Mouse (Mus musculus): ENCODE measurements around the gene Ppp2r5e.

Gene Ppp2r5e

GRCm38 (mm10) chr12:75537673-75538423, 58.2 kb downstream of the Ppp2r5e start:
- DNase-seq (ENCODE audit: low read depth, low spot score), result no peak

- DNase-seq (ENCODE audit: low read depth, low spot score), result no peak
Observed at GRCm38 (mm10) chr12:75537019-75537672, 58.9 kb downstream of the Ppp2r5e start.

DNA sequence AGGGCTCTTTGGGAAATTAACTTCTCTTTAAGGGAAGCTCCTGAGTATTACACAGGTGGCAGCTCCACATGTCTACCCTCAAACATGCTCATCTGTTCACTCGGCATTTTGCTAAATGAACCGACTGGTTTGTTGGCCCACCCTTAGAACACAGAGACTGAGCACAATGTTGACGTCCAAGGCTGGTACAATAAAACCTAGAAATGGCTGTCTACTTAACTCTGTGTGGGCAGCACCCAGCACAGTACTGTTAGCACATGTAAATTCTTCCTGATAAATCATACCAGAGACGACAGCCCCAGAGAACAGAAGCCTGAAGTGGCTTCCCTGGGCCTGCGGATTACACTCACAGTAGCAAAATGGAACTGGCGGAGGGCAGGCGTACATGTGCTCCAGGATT, 59.5 kb downstream of the Ppp2r5e start:
- DNase-seq (ENCODE audit: low read depth, low spot score), result peak; percentile 52

GRCm38 (mm10) chr12:75533145-75533544, 62.9 kb downstream of the Ppp2r5e start:
- DNase-seq (ENCODE audit: low read depth, low spot score), result no peak

DNA sequence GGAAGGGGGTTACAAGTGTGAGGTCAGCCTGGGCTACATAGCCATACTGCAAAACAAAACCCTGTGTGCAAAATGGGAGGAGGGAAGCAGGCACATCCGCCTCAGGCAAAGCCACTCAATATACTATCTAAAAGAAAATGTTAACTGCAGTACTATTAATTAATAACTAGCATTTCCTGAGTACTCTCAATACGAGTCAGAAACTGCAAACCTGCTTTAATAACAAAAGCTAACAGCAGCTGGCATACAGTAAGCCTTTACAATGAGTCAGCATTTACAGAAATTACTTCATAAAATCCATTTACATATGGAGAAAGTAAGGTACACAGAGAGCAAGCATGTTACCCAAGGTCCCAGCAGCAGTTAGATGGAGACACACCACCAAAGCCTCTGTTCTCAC, 64.2 kb downstream of the Ppp2r5e start:
- DNase-seq (ENCODE audit: low read depth, low spot score), result no peak

DNA sequence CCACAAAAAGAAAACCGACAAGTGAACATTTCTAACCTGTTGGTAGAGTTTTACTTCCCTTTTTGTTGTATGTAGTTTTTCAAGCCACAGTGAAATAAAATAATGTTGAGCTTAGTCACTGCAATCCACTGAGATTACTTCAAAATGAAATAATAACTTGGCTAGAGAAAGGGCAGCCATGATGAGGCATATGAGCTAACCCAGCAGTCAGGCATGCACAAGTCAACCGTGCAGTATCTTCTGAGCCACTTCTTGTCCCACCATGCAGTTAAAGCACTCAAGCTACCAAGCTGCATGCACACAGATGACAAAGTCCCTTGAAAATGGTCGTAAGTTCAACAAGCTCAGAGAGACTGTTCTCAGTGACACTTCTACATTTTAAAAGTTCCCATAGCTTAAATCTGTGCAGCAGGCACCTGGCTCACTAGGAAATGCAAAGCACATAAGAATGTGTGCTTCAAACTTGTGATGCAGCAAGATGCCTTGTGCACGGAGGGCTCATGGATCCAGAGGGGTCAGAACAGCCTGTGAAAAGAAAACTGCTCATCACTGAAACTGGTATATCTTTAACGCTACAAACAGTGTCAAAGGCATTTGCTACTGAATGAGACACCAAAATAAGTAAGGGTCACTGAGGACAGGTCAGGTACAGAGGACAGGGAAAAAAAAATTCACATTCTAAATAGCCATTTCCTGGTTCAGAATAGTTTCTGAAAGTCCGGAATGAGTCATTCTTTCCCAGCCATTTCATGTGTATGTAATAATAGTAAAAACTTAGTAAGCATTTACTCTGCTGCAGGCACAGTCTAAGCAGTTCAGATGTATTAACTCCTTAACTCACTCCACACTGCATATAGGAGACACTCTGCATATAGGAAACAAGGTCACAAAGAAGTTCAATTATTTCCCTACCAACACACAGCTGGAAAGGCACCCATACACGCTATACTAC, 66.9 kb downstream of the Ppp2r5e start:
- DNase-seq (ENCODE audit: low read depth, low spot score), result peak; percentile 40

DNA sequence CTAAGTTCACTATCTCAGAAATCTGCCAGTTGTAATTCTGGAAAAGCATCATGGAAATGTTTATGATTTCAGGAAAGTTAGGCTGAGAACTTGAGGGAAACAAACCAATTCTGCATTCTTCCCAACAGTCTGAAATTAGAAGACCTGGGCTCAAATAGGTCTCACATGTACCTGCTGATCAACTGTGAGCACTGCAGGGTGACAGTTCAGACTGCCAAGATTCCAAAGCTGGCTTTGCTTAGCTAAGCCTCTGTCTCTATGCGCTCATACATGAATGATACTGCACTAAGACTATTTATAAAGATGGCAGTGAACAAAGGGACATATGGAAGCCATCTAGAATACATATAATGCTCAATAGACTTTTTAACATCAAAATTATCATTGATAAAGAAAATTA, 67.7 kb downstream of the Ppp2r5e start:
- DNase-seq (ENCODE audit: low read depth, low spot score), result peak; percentile 89

DNA sequence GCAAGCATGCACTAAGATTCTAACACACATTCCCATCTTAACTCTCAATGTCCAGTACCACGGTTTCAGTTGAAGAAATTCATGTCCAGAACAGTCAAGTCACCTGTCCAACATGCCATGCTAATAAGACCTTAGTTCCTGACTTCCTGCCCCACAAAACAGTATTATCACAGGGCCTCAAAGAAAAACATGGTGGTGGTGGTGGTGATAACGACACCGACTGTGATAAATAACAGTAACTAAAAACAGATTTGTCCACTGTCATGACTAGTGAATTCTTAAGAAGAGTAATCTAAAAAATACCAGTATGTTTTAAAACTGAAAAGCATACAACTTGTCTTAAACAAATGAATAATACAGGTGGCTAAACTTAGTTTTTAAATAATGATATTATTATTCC, 71.8 kb downstream of the Ppp2r5e start:
- DNase-seq (ENCODE audit: low read depth, low spot score), result no peak

DNA sequence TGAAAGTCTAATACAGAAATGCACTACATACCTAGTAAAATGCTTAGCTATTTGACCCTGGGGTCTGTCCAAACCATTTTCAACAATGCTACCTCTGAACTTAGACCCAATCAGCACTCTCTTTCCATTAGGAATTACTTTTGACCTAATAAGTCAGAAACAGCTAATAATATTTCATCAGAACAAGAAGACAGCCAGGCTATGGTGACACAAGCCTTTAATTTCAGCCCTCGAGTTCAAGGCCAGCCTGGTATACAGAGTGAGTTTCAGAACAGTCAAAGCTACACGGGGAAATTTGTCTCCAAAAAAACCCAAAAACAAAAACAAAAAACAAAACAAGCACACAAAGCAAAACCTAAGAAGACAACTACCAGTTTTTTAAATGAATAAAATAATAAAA, 73.1 kb downstream of the Ppp2r5e start:
- no peak for DNase-seq (ENCODE audit: low read depth, low spot score)

DNA sequence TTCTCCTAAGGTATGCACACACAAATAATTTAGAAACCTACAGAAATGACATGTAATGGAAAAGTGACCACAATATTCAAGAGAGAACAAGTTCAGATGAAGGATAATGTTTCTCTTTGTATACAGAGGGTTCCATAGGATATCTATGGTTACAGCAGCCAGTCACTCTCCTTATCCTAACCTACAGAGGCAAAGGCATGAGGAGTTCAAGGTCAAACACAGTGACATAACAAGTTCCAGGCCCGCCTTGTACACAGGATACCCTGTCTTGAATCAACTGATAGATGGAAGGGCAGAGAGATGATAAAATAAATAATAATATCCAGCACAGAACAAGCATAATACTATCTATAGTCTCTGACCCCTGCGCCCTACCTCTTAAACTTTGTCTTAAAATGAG, 73.7 kb downstream of the Ppp2r5e start:
- DNase-seq (ENCODE audit: low read depth, low spot score), result no peak

- peak; percentile 26 for DNase-seq (ENCODE audit: low read depth, low spot score)
Observed at GRCm38 (mm10) chr12:75520395-75520794, 75.7 kb downstream of the Ppp2r5e start.

- DNase-seq (ENCODE audit: low read depth, low spot score), result peak; percentile 52
Observed at GRCm38 (mm10) chr12:75519181-75519940, 76.7 kb downstream of the Ppp2r5e start.

DNA sequence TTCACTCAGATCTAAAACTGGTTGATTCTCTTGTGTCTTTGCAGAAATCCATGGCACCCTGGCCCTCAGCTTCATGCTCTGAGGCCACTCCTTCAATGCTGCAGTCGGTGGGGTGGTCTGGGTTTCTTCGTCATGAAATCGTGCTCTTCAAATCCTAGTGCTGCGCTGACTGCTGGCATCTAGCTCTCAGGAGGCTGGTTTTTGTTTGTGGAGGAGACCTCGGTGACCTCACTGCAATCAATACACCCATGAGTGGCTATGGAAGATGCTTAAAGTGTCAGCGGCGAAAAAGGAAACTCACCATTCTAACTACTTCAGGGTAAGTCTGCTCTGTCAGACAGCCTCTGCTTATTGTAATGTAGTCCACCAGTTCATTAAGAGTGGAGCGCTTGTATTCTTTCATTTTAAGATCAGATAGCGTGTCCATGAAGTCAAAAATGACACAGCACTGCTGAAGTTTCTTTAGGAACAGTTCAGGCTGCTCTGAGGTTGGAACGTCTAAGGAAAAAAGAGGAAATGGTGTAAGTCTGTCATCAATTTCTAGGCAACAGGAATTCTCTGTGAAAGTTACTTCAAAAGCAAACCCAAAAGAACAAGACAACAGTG, 80.6 kb downstream of the Ppp2r5e start:
- DNase-seq (ENCODE audit: low read depth, low spot score), result no peak

DNA sequence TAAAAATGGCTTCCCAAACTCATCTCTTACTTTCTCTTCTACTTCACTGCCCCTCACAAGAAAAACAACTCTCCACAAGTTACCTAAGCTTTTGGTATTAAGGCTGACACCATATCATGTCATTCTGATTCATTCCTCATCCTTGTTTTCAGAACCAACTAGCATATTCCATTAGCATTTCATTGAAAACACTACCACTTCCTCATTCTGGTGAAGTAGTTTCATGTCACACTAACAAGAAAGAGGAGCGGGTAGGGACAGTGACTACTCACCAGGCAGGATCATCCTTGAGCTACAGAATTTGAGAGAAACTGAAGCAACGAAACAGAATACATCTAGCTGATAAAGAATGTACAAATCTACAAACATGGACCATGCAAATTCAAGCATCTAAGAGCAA, 84.5 kb downstream of the Ppp2r5e start:
- DNase-seq (ENCODE audit: low read depth, low spot score), result no peak

DNA sequence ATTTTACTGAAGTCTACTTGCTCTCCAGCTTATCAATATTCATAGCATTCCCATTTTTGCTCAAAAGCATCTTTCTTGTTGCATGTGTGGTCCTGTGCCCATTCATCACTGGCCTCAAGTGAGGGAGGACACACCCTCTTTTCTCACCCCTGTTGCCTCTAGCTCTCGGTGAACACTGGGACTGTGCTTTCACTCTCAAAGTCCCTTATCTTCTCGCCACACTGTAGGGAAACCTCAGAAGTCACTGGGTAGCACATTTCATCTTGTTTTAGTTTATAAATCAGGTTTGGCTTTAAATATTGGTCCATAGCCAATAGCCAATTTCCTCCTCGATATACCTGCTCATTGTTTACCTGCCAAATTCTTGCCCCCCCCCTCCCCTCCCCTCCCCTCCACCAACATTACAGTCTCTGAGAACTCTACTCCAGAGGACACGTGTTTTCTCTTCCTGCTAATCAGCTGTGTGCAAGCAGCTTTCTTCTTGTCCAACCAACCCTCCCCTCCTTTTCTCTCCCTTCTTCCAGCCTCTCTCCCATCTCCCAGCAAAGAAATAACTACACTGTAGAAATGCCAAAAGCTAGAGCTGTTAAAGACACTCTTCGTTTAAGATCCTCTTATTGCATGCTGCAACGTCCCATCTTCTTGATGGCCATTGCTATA, 90.9 kb downstream of the Ppp2r5e start:
- no peak for DNase-seq (ENCODE audit: low read depth, low spot score)

DNA sequence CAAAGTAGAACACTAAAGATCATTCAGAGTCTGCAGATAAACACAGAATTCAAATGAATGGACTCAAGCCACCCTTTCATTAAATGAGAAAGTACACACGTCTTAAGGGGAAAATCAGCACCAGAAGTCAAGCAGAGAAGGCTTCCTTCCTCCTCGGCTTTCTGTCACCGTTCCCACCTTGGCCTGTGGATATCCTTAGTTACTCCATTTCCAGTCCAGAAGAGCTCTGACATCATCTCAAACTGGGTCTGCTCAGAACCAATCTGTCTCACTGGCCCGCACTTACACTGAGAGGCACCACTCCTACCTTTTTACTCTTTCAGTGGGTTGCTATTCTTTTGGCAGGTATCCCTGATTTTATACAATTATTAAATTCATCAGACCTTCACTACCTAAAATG, 93.4 kb downstream of the Ppp2r5e start:
- peak; percentile 67 for DNase-seq (ENCODE audit: low read depth, low spot score)

- DNase-seq (ENCODE audit: low read depth, low spot score), result no peak
Observed at GRCm38 (mm10) chr12:75497698-75498097, 98.3 kb downstream of the Ppp2r5e start.

GRCm38 (mm10) chr12:75495636-75496035, 100.4 kb downstream of the Ppp2r5e start:
- peak; percentile 68 for DNase-seq (ENCODE audit: low read depth, low spot score)

DNA sequence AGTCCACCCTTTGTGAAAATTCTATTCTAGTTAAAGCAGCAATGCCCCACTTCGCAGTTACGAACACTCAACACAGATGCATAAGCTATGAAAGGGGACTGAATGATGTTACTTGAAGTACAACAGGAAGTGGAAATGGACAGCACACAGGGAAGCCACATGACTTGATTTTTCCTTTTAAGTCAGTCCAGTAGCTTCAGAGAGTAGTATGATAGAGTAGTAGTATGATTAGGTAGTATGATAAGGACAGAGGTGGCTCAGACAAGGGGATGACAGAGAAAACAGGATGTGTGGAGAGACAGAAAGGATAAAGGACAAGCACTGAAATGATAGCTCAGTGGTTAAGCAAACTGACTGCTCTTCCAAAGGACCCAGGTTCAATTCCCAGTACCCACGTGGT, 101.4 kb downstream of the Ppp2r5e start:
- DNase-seq (ENCODE audit: low read depth, low spot score), result no peak

DNA sequence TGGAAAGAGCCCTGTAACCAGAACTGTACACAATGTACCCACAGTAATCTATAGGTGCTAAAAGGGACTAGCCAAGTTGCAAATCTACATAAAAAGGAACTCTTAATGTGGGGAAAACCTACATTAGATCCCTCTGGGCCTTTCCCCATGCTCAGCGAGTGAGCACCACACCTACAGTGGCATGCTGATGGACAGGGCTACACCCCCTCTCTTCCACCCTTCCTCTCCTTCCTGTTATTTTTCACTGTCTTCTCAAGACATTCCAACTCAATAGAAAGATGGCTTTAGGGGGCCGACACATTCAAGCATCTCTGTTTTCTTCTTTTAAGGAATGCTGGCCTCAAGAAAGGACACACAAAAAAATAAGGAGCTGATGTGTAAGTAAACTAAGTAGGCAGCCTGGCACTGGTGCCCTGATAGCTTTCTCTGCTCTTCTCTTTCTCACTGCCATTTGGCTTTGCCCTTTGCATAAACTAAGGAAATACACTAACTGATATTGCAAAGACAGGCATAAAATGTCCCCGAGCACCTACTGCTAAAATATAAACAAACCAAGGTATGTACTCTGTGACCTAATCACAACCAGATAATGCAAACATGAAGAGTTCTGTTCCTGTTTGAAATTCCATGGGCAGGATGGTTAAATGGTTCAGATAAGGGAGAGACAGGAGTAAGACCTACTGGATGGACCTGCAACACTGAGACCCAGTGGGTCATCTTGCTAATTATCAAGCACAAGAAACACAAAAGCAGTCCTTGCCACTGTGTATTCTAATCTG, 103.3 kb downstream of the Ppp2r5e start:
- DNase-seq (ENCODE audit: low read depth, low spot score), result no peak

All from brain, adult 2 months (tissue).